Mouse (Mus musculus) CH12.LX (cell line): ENCODE data around the gene Scrn1. TPM values are rescaled to one million over a fixed set of nuclear protein-coding genes. Genes with fewer than 3 reads are reported as not detected.

Experiments used
- DNase-seq: peaks from one replicate; pipeline ENCODE4 v3.0.0-alpha.2; 2013; ENCODE audit errors: extremely low read depth
- H3K27ac ChIP-seq: 2 replicates; pipeline ENCODE4 v1.5.1; 2012; ENCODE audit warnings: low read depth, mild to moderate bottlenecking, control low read depth, moderate library complexity; ENCODE audit not compliant: insufficient read depth
- H3K27me3 ChIP-seq: replicated peaks from 2 replicates; pipeline ENCODE3; 2012; ENCODE audit warnings: inconsistent platforms
- H3K36me3 ChIP-seq, 2 experiments: replicated peaks in 1 of 2; 2 replicates each; pipeline versions ENCODE3 to v1.6.1; 2012; ENCODE audit warnings: inconsistent platforms in 1 of 2, low read length in 1 of 2, mild to moderate bottlenecking in 1 of 2, mixed read lengths in 1 of 2, moderate library complexity in 1 of 2; ENCODE audit not compliant: control insufficient read depth in 1 of 2, insufficient read depth in 1 of 2
- H3K4me1 ChIP-seq, 2 experiments: 2 replicates each; pipeline ENCODE4 v1.6.1; 2012; ENCODE audit warnings: inconsistent platforms in 1 of 2, moderate library complexity in 1 of 2; ENCODE audit not compliant: insufficient read depth in 2 of 2, control insufficient read depth in 1 of 2
- H3K4me2 ChIP-seq: 2 replicates; pipeline ENCODE4 v1.6.1; 2012; ENCODE audit warnings: low read depth, mild to moderate bottlenecking, control low read depth; ENCODE audit not compliant: poor library complexity, insufficient read depth, severe bottlenecking
- H3K4me3 ChIP-seq, 3 experiments: fragments of 150-350 bp in 1 of 3; sonication (generic) in 1 of 3; replicated peaks in 1 of 3; 2 replicates each; pipeline versions ENCODE3 to v1.5.1; 2011 to 2012; ENCODE audit warnings: low read depth in 2 of 3, low read length in 2 of 3, mild to moderate bottlenecking in 2 of 3, moderate library complexity in 2 of 3, control low read depth in 1 of 3, improper control_type of control experiment in 1 of 3, inconsistent platforms in 1 of 3, mixed read lengths in 1 of 3; ENCODE audit not compliant: poor library complexity in 1 of 3
- H3K79me2 ChIP-seq: replicated peaks from 2 replicates; pipeline ENCODE4 v1.6.1; 2012; ENCODE audit warnings: mild to moderate bottlenecking, moderate library complexity; ENCODE audit not compliant: control insufficient read depth, poor library complexity, insufficient read depth, severe bottlenecking; ENCODE audit errors: extremely low read depth
- H3K9ac ChIP-seq: 2 replicates; pipeline ENCODE4 v1.6.1; 2012; ENCODE audit warnings: low read depth, mild to moderate bottlenecking, control low read depth, moderate library complexity; ENCODE audit not compliant: insufficient read depth
- H3K9me3 ChIP-seq: replicated peaks from 2 replicates; pipeline ENCODE3; 2012; ENCODE audit warnings: low read length, inconsistent platforms, mixed read lengths
- CHD1 ChIP-seq: IDR thresholded peaks from 2 replicates; pipeline ENCODE4 v1.6.1; 2012; ENCODE audit warnings: low read depth, low read length, improper control_type of control experiment, inconsistent platforms
- E2F4 ChIP-seq: IDR thresholded peaks from 2 replicates; pipeline ENCODE4 v1.6.1; 2011; ENCODE audit warnings: low read depth, low read length, improper control_type of control experiment; ENCODE audit not compliant: insufficient replicate concordance
- ELF1 ChIP-seq: IDR thresholded peaks from 2 replicates; pipeline ENCODE4 v1.6.1; 2014; ENCODE audit warnings: low read depth, mild to moderate bottlenecking, inconsistent platforms, low read length, improper control_type of control experiment
- ETS1 ChIP-seq: conservative IDR thresholded peaks from 2 replicates; pipeline ENCODE4 v1.6.1; 2012; ENCODE audit warnings: low read depth, mild to moderate bottlenecking, inconsistent platforms, low read length, improper control_type of control experiment, moderate library complexity
- GABPA ChIP-seq: IDR thresholded peaks from 2 replicates; pipeline ENCODE4 v1.6.1; 2012; ENCODE audit warnings: low read depth, low read length, improper control_type of control experiment, inconsistent platforms; ENCODE audit not compliant: insufficient replicate concordance
- HCFC1 ChIP-seq: IDR thresholded peaks from 2 replicates; pipeline ENCODE4 v1.6.1; 2012; ENCODE audit warnings: low read depth, mild to moderate bottlenecking, inconsistent platforms, low read length, improper control_type of control experiment
- IRF4 ChIP-seq: IDR thresholded peaks from 2 replicates; pipeline ENCODE4 v1.6.1; 2014; ENCODE audit warnings: low read depth, mild to moderate bottlenecking, inconsistent platforms, low read length, improper control_type of control experiment
- JUND ChIP-seq: conservative IDR thresholded peaks from 2 replicates; pipeline ENCODE4 v1.6.1; 2011; ENCODE audit warnings: low read depth, low read length, improper control_type of control experiment
- MEF2A ChIP-seq: IDR thresholded peaks from 2 replicates; pipeline ENCODE4 v1.6.1; 2014; ENCODE audit warnings: low read depth, mild to moderate bottlenecking, inconsistent platforms, low read length, improper control_type of control experiment, borderline replicate concordance
- POLR2A ChIP-seq: IDR thresholded peaks from 2 replicates; pipeline ENCODE4 v1.6.1; 2011; ENCODE audit warnings: low read depth, mild to moderate bottlenecking, improper control_type of control experiment, low read length
- POLR2AphosphoS2 ChIP-seq: IDR thresholded peaks from 2 replicates; pipeline ENCODE4 v1.6.1; 2011; ENCODE audit warnings: low read depth, low read length, improper control_type of control experiment
- RCOR1 ChIP-seq: conservative IDR thresholded peaks from 2 replicates; pipeline ENCODE4 v1.6.1; 2012; ENCODE audit warnings: low read depth, mild to moderate bottlenecking, inconsistent platforms, low read length, improper control_type of control experiment
- SIN3A ChIP-seq: IDR thresholded peaks from 2 replicates; pipeline ENCODE4 v1.6.1; 2012; ENCODE audit warnings: low read length, improper control_type of control experiment, inconsistent platforms
- TCF12 ChIP-seq: IDR thresholded peaks from 2 replicates; pipeline ENCODE4 v1.6.1; 2014; ENCODE audit warnings: low read depth, mild to moderate bottlenecking, inconsistent platforms, low read length, improper control_type of control experiment
- UBTF ChIP-seq: IDR thresholded peaks from 2 replicates; pipeline ENCODE4 v1.6.1; 2012; ENCODE audit warnings: low read depth, mild to moderate bottlenecking, inconsistent platforms, low read length, improper control_type of control experiment, moderate library complexity
- ZC3H11A ChIP-seq: IDR thresholded peaks from 2 replicates; pipeline ENCODE4 v1.6.1; 2012; ENCODE audit warnings: low read depth, mild to moderate bottlenecking, inconsistent platforms, low read length, improper control_type of control experiment
- ZNF384 ChIP-seq: IDR thresholded peaks from 2 replicates; pipeline ENCODE4 v1.6.1; 2012; ENCODE audit warnings: low read depth, low read length, improper control_type of control experiment, inconsistent platforms
- dilution Hi-C: fragments of 300-500 bp; cut with MboI; formaldehyde crosslinking; loops from 2 replicates; pipeline ENCODE4 v1.14.3; 2020; ENCODE audit warnings: low sequenced_read_pairs; ENCODE audit not compliant: extremely low pct_unique_long_range_greater_than_20kb, extremely low pct_ligation_motif_present
- in situ Hi-C: fragments of 300-500 bp; cut with MboI; formaldehyde crosslinking; loops from 3 replicates; pipeline ENCODE4 v1.14.3; 2019; ENCODE audit warnings: low sequenced_read_pairs, low pct_ligation_motif_present, low pct_unique_long_range_greater_than_20kb, mixed read lengths
- polyA plus RNA-seq: library from polyadenylated mRNA; unstranded; fragments of >175 nt; gene quantifications from 2 replicates; pipeline ENCODE4 v1.2.1, GENCODE M21; 2012; ENCODE audit warnings: low read depth; ENCODE audit not compliant: insufficient read length
- total RNA-seq, 2 experiments: library from RNA; depleted of rRNA; stranded (reverse); fragments of 300-350 nt in 1 of 2; fragments of >200 nt in 1 of 2; gene quantifications; 2 replicates each; pipeline ENCODE4 v1.2.3; 2012 to 2014

The Scrn1 gene
- total and polyA plus RNA-seq, 3 experiments = 0.04 TPM; not detected in 2

DNA sequence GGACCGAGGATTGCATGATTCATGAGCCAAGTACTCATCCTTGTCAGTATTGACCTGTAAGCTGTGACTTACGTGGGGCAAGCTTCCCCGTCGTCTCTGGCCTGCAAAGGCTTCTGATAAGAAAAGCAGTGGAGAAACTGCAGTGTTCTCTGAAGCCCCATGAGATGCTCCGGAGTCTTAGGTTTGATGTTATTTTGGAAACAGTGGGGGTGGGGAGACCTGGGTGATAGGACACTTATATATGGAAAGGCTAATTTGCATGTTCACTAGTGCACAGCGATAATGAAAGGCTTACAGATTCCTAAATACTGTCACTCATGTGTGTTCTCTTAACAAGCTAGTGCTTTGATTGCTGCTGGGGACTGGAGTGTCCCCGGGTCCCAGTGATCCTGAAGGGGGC is 106.6 kb downstream of the Scrn1 start:
- no peaks in the 10 kb centered on the region for H3K79me2 ChIP-seq
- peak overlapping the region; percentile 58 for H3K4me2 ChIP-seq
- H3K36me3 ChIP-seq = no peaks in the 10 kb centered on the region
- H3K27me3 ChIP-seq = no peaks in the 10 kb centered on the region
- dilution Hi-C loops = no loop called here
- in situ Hi-C loops = no loop called here
- TF ChIP-seq CHD1 (no peak), IRF4 (peak; percentile 18; the same call in 1 of the 2 replicates), POLR2A (no peak), SIN3A (peak; percentile 17; the same call in 1 of the 2 replicates), E2F4 (no peak), TCF12 (no peak), JUND (no peak), ZNF384 (no peak), ETS1 (peak; percentile 29; the same call in 1 of the 2 replicates), POLR2AphosphoS2 (no peak), UBTF (no peak), RCOR1 (0 out of 2 replicates have a peak, but pooled peaks have one; percentile 29), GABPA (no peak), ELF1 (no peak), ZC3H11A (no peak), MEF2A (peak; percentile 60; the same call in 1 of the 2 replicates), HCFC1 (no peak)
- H3K9ac ChIP-seq = no peak overlapping the region
- peak overlapping the region in 1 of 3 experiments; percentile 11 for H3K4me3 ChIP-seq
- H3K27ac ChIP-seq = peak overlapping the region; percentile 21; the same call in 1 of the 2 replicates
- peaks cover 3% of the 10 kb centered on the region for H3K9me3 ChIP-seq
- H3K4me1 ChIP-seq = peaks cover 12 to 45% of the 10 kb centered on the region in 2 experiments
- DNase-seq = peak; percentile 56

Other genes with a start within 250 kb of the Scrn1 start
- not detected in 2 replicates for gene Prr15, start 240.7 kb downstream of the Scrn1 start, total RNA-seq (2012; rRNA removed)
- not detected in 2 replicates for gene Prr15, start 240.7 kb downstream of the Scrn1 start, total RNA-seq (2014; rRNA removed)
- not detected in 2 replicates for gene Prr15, start 240.7 kb downstream of the Scrn1 start, polyA plus RNA-seq
- 0.63 and 1.2 TPM in 2 replicates for gene Wipf3, start 136.9 kb downstream of the Scrn1 start, total RNA-seq (2012; rRNA removed)
- 0.35 and 0.64 TPM in 2 replicates for gene Wipf3, start 136.9 kb downstream of the Scrn1 start, total RNA-seq (2014; rRNA removed)
- 0.97 and 1.3 TPM in 2 replicates for gene Wipf3, start 136.9 kb downstream of the Scrn1 start, polyA plus RNA-seq
- 10.2 and 10.8 TPM in 2 replicates for gene Plekha8, start 28.6 kb upstream of the Scrn1 start, total RNA-seq (2012; rRNA removed)
- gene Plekha8, start 28.6 kb upstream of the Scrn1 start, total RNA-seq (2014; rRNA removed) = 9.8 and 11.1 TPM in 2 replicates
- 5.8 and 6.8 TPM in 2 replicates for gene Plekha8, start 28.6 kb upstream of the Scrn1 start, polyA plus RNA-seq
- 0.68 and 0.84 TPM in 2 replicates for gene Fkbp14, start 30.8 kb upstream of the Scrn1 start, total RNA-seq (2012; rRNA removed)
- gene Fkbp14, start 30.8 kb upstream of the Scrn1 start, total RNA-seq (2014; rRNA removed) = 0.95 and 1.1 TPM in 2 replicates
- gene Fkbp14, start 30.8 kb upstream of the Scrn1 start, polyA plus RNA-seq = 0.50 and 1.3 TPM in 2 replicates
- gene Mturn, start 115.1 kb upstream of the Scrn1 start, total RNA-seq (2012; rRNA removed) = 0.08 and 0.25 TPM in 2 replicates
- 0.20 and 0.23 TPM in 2 replicates for gene Mturn, start 115.1 kb upstream of the Scrn1 start, total RNA-seq (2014; rRNA removed)
- gene Mturn, start 115.1 kb upstream of the Scrn1 start, polyA plus RNA-seq = 0.06 and 0.22 TPM in 2 replicates